Mouse (Mus musculus): ENCODE data around the gene Kbtbd13.

DNA sequence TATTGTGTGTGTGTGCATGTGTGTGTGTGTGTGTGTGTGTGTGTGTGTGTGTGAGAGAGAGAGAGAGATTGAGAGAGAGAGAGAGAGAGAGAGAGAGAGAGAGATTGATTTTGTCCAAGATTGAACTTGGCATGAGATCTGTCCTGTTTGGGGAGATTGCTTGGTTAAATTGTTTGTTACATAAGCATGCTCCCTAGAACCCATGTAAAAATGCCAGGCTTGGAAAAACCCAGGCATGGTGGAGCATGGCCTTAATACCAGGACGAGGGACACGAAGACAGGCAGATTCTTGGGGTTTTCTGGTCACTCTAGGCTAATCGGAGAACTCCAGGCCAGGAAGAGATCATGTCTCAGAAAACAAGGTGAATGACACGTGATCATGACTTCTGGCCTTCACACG is 36.6 kb upstream of the Kbtbd13 start:
- TF ChIP-seq CTCF (IDR thresholded peaks at IDR 0.05; ENCODE audit: extremely low read depth, insufficient read length, insufficient replicate concordance, low read depth, low read length) (no peak), POLR2A (IDR thresholded peaks at IDR 0.05; ENCODE audit: low read depth, low read length) (no peak)

Data from small intestine, adult 2 months (tissue).